Mouse (Mus musculus) cortical plate, adult 2 months (tissue): ENCODE results near the gene Card19. TPM values are rescaled to one million over a fixed set of nuclear protein-coding genes. Genes with fewer than 3 reads are reported as not detected.

Experiments used
- H3K27ac ChIP-seq: fragments of 200-500 bp; 2 replicates; pipeline ENCODE4 v1.5.1; 2012; ENCODE audit warnings: low read length, control low read depth, inconsistent platforms; ENCODE audit not compliant: insufficient read depth
- H3K4me1 ChIP-seq: fragments of 200-500 bp; 2 replicates; pipeline ENCODE4 v1.6.1; 2011; ENCODE audit warnings: low read length; ENCODE audit not compliant: control insufficient read depth, insufficient read depth
- H3K4me3 ChIP-seq: fragments of 200-500 bp; 2 replicates; pipeline ENCODE4 v1.5.1; 2011; ENCODE audit warnings: mild to moderate bottlenecking, low read length, control low read depth; ENCODE audit not compliant: insufficient read depth
- CTCF ChIP-seq: fragments of 200-500 bp; IDR thresholded peaks from 2 replicates; pipeline ENCODE4 v1.5.1; 2011; ENCODE audit warnings: mild to moderate bottlenecking, control low read depth, low read length; ENCODE audit not compliant: insufficient read depth; ENCODE audit errors: extremely low read depth
- POLR2A ChIP-seq: fragments of 200-500 bp; IDR thresholded peaks from 2 replicates; pipeline ENCODE4 v1.6.1; 2011; ENCODE audit warnings: mild to moderate bottlenecking, low read length, control low read depth; ENCODE audit not compliant: insufficient read depth; ENCODE audit errors: extremely low read depth
- polyA plus RNA-seq: library from polyadenylated mRNA; depleted of rRNA; stranded (reverse); fragments of >200 nt; gene quantifications from 2 replicates; pipeline ENCODE4 v1.2.3, GENCODE M21; 2012; rRNA removed

Card19 gene
- polyA plus RNA-seq, 1 experiment = 36.5 TPM

DNA sequence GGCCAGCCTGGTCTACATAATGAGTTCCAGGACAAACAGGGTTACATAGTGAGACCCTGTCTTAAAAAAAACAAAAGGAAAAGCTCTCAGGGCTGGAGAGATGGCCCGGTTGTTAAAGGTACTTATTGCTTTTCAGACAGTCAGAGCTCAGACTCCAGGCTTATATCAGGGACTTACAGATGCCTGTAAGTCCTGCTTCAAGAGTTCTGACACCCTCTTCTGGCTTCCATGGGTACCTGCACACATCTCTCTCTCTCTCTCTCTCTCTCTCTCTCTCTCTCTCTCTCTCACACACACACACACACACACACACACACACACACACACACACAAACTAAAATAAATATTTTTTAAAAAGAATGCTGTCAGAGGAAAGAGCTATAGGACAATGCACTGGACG lies 54.6 kb downstream of the Card19 start:
- no peak for TF ChIP-seq POLR2A
- TF ChIP-seq CTCF = no peak
- Histone ChIP-seq H3K4me1 (no peaks in the 10 kb centered on the region), H3K27ac (no peak overlapping the region), H3K4me3 (no peak overlapping the region)

DNA sequence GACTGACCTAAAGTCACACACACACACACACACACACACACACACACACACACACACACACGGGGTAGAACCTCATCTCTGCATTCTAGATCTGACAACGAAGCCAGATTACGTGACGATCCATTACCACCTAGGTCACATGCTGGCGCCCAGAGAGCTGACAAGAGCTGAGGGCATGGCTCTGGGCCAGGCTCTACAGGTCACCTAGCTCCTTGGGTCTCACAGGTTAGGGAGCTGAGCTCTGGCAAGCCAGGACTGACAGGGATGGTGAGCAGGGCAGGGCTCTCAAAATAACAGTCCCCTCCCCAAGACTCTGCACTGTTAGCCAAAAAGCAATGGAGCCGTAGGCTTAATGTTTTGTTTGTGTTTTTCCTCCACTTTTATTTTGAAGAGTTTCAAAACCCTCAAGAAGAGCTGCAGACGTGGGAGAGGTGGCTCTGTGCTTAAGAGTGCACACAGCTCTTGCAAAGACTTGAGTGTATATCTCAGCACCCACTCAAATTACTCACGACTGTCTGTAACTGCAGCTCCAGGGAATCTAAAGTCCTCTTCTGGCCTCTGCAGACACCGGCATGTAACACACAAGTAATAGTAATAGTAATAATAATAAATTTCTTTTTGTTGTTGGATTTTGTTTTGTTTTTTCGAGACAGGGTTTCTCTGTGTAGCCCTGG lies 57.7 kb downstream of the Card19 start:
- no peak for TF ChIP-seq CTCF
- no peak for TF ChIP-seq POLR2A
- no peak overlapping the region for H3K4me3 ChIP-seq
- H3K4me1 ChIP-seq = no peaks in the 10 kb centered on the region
- no peak overlapping the region for H3K27ac ChIP-seq

DNA sequence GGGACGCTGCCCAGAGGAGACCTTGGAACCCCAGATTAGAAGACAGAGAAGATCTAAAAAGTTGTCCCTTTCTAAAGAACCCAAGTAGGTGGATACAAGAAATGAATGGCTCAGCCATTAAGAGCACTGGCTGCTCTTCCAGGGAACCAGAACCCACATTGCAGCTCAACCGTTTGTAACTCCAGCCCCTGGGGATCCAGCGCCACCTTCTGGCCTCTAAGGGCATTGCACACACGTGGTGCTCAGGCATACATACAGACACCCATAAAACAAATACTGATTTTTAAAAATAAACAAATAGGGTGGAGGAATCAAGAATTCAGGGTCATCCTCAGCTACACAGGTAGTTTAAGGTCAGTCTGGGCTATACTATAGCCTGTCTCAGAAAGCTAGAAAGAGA lies 59.2 kb downstream of the Card19 start:
- H3K27ac ChIP-seq = no peak overlapping the region
- TF ChIP-seq CTCF (no peak), POLR2A (no peak)
- H3K4me3 ChIP-seq = no peak overlapping the region
- H3K4me1 ChIP-seq = no peaks in the 10 kb centered on the region

DNA sequence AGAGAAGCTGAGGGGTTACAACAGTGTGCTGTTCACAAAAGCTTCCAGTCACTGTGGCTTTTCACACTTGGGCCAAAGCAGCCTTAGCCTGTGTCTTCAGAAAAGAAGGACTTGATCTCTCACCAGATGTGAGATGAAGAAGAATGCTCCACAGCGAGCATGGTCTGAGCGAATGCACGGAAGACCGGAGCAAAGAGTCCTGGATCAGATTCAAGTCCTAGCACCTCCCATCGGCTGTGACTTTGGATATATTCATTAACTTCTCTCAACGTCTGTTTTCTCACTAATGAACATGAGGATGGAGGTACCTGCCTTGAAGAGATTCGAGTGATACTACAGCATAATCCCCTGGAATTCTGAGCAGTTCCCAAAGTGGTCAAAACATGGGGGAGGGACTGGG lies 61.2 kb downstream of the Card19 start:
- no peak overlapping the region for H3K27ac ChIP-seq
- H3K4me1 ChIP-seq = no peaks in the 10 kb centered on the region
- no peak overlapping the region for H3K4me3 ChIP-seq
- TF ChIP-seq CTCF (no peak), POLR2A (no peak)

DNA sequence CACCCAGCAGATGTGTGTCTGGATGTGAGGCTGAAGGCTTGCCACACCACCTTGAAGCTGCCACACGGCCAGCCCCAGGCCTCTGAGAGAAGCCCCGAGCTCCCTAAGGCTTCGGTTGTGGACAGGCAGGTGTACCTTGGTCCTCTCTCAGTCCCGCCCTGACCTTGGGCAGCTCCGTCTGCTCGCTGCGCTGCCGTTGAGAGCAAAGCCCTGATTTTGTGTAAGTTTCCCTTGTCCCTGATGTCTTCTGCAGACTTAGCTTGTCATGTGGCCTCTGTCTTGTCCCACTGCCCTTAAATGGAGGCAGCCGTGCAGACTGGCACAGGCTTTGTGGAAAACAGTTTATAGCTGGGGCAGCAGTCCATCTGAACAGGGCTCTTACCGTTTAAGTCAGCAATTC lies 61.8 kb downstream of the Card19 start:
- no peak for TF ChIP-seq POLR2A
- no peak for TF ChIP-seq CTCF
- Histone ChIP-seq H3K27ac (no peak overlapping the region), H3K4me3 (no peak overlapping the region), H3K4me1 (no peaks in the 10 kb centered on the region)

Other genes starting within 250 kb of the Card19 start
- gene Fam120a, start 248.0 kb downstream of the Card19 start, polyA plus RNA-seq = 80.3 and 81.6 TPM in 2 replicates
- 62.4 and 65.4 TPM in 2 replicates for gene Wnk2, start 68.0 kb downstream of the Card19 start, polyA plus RNA-seq
- 50.2 and 55.1 TPM in 2 replicates for gene Ninj1, start 28.6 kb downstream of the Card19 start, polyA plus RNA-seq
- gene Susd3, start 32.7 kb upstream of the Card19 start, polyA plus RNA-seq = 3.2 and 3.4 TPM in 2 replicates
- gene Fgd3, start 104.3 kb upstream of the Card19 start, polyA plus RNA-seq = 5.8 and 6.2 TPM in 2 replicates
- gene Bicd2, start 125.5 kb upstream of the Card19 start, polyA plus RNA-seq = 49.5 and 52.0 TPM in 2 replicates
- 11.2 and 12.3 TPM in 2 replicates for gene Ippk, start 205.2 kb upstream of the Card19 start, polyA plus RNA-seq